Mouse (Mus musculus): Measurements from ENCODE around the gene Cobll1. TPM values are rescaled to one million over a fixed set of nuclear protein-coding genes. Genes with fewer than 3 reads are reported as not detected.

Cobll1 gene
- polyA plus RNA-seq, 1 experiment from 2014 or later: 3.3 TPM

GRCm38 (mm10) chr2:65226494-65226893 lies 12.7 kb downstream of the Cobll1 start:
- H3K4me3 ChIP-seq (ENCODE audit: low read depth, low read length): no peak overlapping the region
- H3K27ac ChIP-seq (ENCODE audit: low read length): no peak overlapping the region
- no peaks in the 10 kb centered on the region for H3K4me1 ChIP-seq (ENCODE audit: control insufficient read depth, insufficient read depth, low read length)
- 88% methylated on average over 4 of the region's 4 CpGs for WGBS
- H3K9ac ChIP-seq (ENCODE audit: low read depth, low read length): no peak overlapping the region
- no peaks in the 10 kb centered on the region for H3K27me3 ChIP-seq (ENCODE audit: control insufficient read depth, insufficient read depth, low read depth, low read length)
- H3K36me3 ChIP-seq (ENCODE audit: control insufficient read depth, insufficient read depth, low read length): no peaks in the 10 kb centered on the region
- no peaks in the 10 kb centered on the region for H3K9me3 ChIP-seq (replicated peaks; ENCODE audit: control insufficient read depth, low read length, poor library complexity, severe bottlenecking)
- no peak overlapping the region for H3K4me2 ChIP-seq (ENCODE audit: low read length)
- no peak for ATAC-seq

- H3K27me3 ChIP-seq (ENCODE audit: control insufficient read depth, insufficient read depth, low read depth, low read length): no peaks in the 10 kb centered on the region
- no peaks in the 10 kb centered on the region for H3K9me3 ChIP-seq (replicated peaks; ENCODE audit: control insufficient read depth, low read length, poor library complexity, severe bottlenecking)
- WGBS: 84% methylated on average over 12 of the region's 12 CpGs
- no peak overlapping the region for H3K4me3 ChIP-seq (ENCODE audit: low read depth, low read length)
- H3K27ac ChIP-seq (ENCODE audit: low read length): no peak overlapping the region
- no peak overlapping the region for H3K9ac ChIP-seq (ENCODE audit: low read depth, low read length)
- no peaks in the 10 kb centered on the region for H3K36me3 ChIP-seq (ENCODE audit: control insufficient read depth, insufficient read depth, low read length)
- no peak overlapping the region for H3K4me2 ChIP-seq (ENCODE audit: low read length)
- no peak for ATAC-seq
- H3K4me1 ChIP-seq (ENCODE audit: control insufficient read depth, insufficient read depth, low read length): no peaks in the 10 kb centered on the region
These were observed 15.1 kb downstream of the Cobll1 start for GRCm38 (mm10) chr2:65223956-65224735.

- Histone ChIP-seq H3K27me3 (ENCODE audit: control insufficient read depth, insufficient read depth, low read depth, low read length) (no peaks in the 10 kb centered on the region), H3K9me3 (replicated peaks; ENCODE audit: control insufficient read depth, low read length, poor library complexity, severe bottlenecking) (no peaks in the 10 kb centered on the region), H3K27ac (ENCODE audit: low read length) (no peak overlapping the region), H3K4me1 (ENCODE audit: control insufficient read depth, insufficient read depth, low read length) (no peaks in the 10 kb centered on the region), H3K4me3 (ENCODE audit: low read depth, low read length) (no peak overlapping the region), H3K4me2 (ENCODE audit: low read length) (no peak overlapping the region), H3K9ac (ENCODE audit: low read depth, low read length) (no peak overlapping the region), H3K36me3 (ENCODE audit: control insufficient read depth, insufficient read depth, low read length) (no peaks in the 10 kb centered on the region)
- ATAC-seq: no peak
- WGBS: 74% methylated on average over 8 of the region's 8 CpGs
These were observed 16.2 kb downstream of the Cobll1 start for GRCm38 (mm10) chr2:65223012-65223411.

GRCm38 (mm10) chr2:65221646-65222045 lies 17.6 kb downstream of the Cobll1 start:
- Histone ChIP-seq H3K9me3 (replicated peaks; ENCODE audit: control insufficient read depth, low read length, poor library complexity, severe bottlenecking) (no peaks in the 10 kb centered on the region), H3K27me3 (ENCODE audit: control insufficient read depth, insufficient read depth, low read depth, low read length) (no peaks in the 10 kb centered on the region), H3K36me3 (ENCODE audit: control insufficient read depth, insufficient read depth, low read length) (no peaks in the 10 kb centered on the region), H3K4me2 (ENCODE audit: low read length) (no peak overlapping the region), H3K4me1 (ENCODE audit: control insufficient read depth, insufficient read depth, low read length) (no peaks in the 10 kb centered on the region), H3K9ac (ENCODE audit: low read depth, low read length) (no peak overlapping the region), H3K27ac (ENCODE audit: low read length) (no peak overlapping the region), H3K4me3 (ENCODE audit: low read depth, low read length) (no peak overlapping the region)
- WGBS: 84% methylated on average over 2 of the region's 2 CpGs
- no peak; the same call in 1 of the 2 replicates for ATAC-seq

- ATAC-seq: no peak
- Histone ChIP-seq H3K4me3 (ENCODE audit: low read depth, low read length) (no peak overlapping the region), H3K27me3 (ENCODE audit: control insufficient read depth, insufficient read depth, low read depth, low read length) (no peaks in the 10 kb centered on the region), H3K9ac (ENCODE audit: low read depth, low read length) (no peak overlapping the region), H3K27ac (ENCODE audit: low read length) (no peak overlapping the region), H3K36me3 (ENCODE audit: control insufficient read depth, insufficient read depth, low read length) (no peaks in the 10 kb centered on the region), H3K9me3 (replicated peaks; ENCODE audit: control insufficient read depth, low read length, poor library complexity, severe bottlenecking) (no peaks in the 10 kb centered on the region), H3K4me1 (ENCODE audit: control insufficient read depth, insufficient read depth, low read length) (no peaks in the 10 kb centered on the region), H3K4me2 (ENCODE audit: low read length) (no peak overlapping the region)
- 88% methylated on average over 1 of the region's 1 CpGs for WGBS
These were observed 18.6 kb downstream of the Cobll1 start for GRCm38 (mm10) chr2:65220563-65220962.

- WGBS: 81% methylated on average over 11 of the region's 11 CpGs
- ATAC-seq: no peak
- Histone ChIP-seq H3K9me3 (replicated peaks; ENCODE audit: control insufficient read depth, low read length, poor library complexity, severe bottlenecking) (no peaks in the 10 kb centered on the region), H3K27ac (ENCODE audit: low read length) (no peak overlapping the region), H3K9ac (ENCODE audit: low read depth, low read length) (no peak overlapping the region), H3K36me3 (ENCODE audit: control insufficient read depth, insufficient read depth, low read length) (no peaks in the 10 kb centered on the region), H3K27me3 (ENCODE audit: control insufficient read depth, insufficient read depth, low read depth, low read length) (no peaks in the 10 kb centered on the region), H3K4me3 (ENCODE audit: low read depth, low read length) (no peak overlapping the region), H3K4me2 (ENCODE audit: low read length) (no peak overlapping the region), H3K4me1 (ENCODE audit: control insufficient read depth, insufficient read depth, low read length) (no peaks in the 10 kb centered on the region)
These were observed 19.6 kb downstream of the Cobll1 start for GRCm38 (mm10) chr2:65219375-65220135.

GRCm38 (mm10) chr2:65218318-65218717 lies 20.9 kb downstream of the Cobll1 start:
- ATAC-seq: no peak
- Histone ChIP-seq H3K9ac (ENCODE audit: low read depth, low read length) (no peak overlapping the region), H3K27ac (ENCODE audit: low read length) (no peak overlapping the region), H3K4me1 (ENCODE audit: control insufficient read depth, insufficient read depth, low read length) (no peaks in the 10 kb centered on the region), H3K9me3 (replicated peaks; ENCODE audit: control insufficient read depth, low read length, poor library complexity, severe bottlenecking) (no peaks in the 10 kb centered on the region), H3K4me3 (ENCODE audit: low read depth, low read length) (no peak overlapping the region), H3K36me3 (ENCODE audit: control insufficient read depth, insufficient read depth, low read length) (no peaks in the 10 kb centered on the region), H3K27me3 (ENCODE audit: control insufficient read depth, insufficient read depth, low read depth, low read length) (no peaks in the 10 kb centered on the region), H3K4me2 (ENCODE audit: low read length) (no peak overlapping the region)
- 81% methylated on average over 9 of the region's 9 CpGs for WGBS

GRCm38 (mm10) chr2:65217677-65218076 lies 21.5 kb downstream of the Cobll1 start:
- no peaks in the 10 kb centered on the region for H3K27me3 ChIP-seq (ENCODE audit: control insufficient read depth, insufficient read depth, low read depth, low read length)
- ATAC-seq: no peak
- H3K4me1 ChIP-seq (ENCODE audit: control insufficient read depth, insufficient read depth, low read length): no peaks in the 10 kb centered on the region
- no peaks in the 10 kb centered on the region for H3K36me3 ChIP-seq (ENCODE audit: control insufficient read depth, insufficient read depth, low read length)
- no peak overlapping the region for H3K27ac ChIP-seq (ENCODE audit: low read length)
- no peaks in the 10 kb centered on the region for H3K9me3 ChIP-seq (replicated peaks; ENCODE audit: control insufficient read depth, low read length, poor library complexity, severe bottlenecking)
- H3K9ac ChIP-seq (ENCODE audit: low read depth, low read length): no peak overlapping the region
- 95% methylated on average over 6 of the region's 6 CpGs for WGBS
- no peak overlapping the region for H3K4me2 ChIP-seq (ENCODE audit: low read length)
- no peak overlapping the region for H3K4me3 ChIP-seq (ENCODE audit: low read depth, low read length)

GRCm38 (mm10) chr2:65216163-65216562 lies 23.0 kb downstream of the Cobll1 start:
- H3K9me3 ChIP-seq (replicated peaks; ENCODE audit: control insufficient read depth, low read length, poor library complexity, severe bottlenecking): no peaks in the 10 kb centered on the region
- H3K36me3 ChIP-seq (ENCODE audit: control insufficient read depth, insufficient read depth, low read length): no peaks in the 10 kb centered on the region
- H3K9ac ChIP-seq (ENCODE audit: low read depth, low read length): no peak overlapping the region
- no peaks in the 10 kb centered on the region for H3K27me3 ChIP-seq (ENCODE audit: control insufficient read depth, insufficient read depth, low read depth, low read length)
- H3K4me2 ChIP-seq (ENCODE audit: low read length): no peak overlapping the region
- no peak for ATAC-seq
- H3K4me1 ChIP-seq (ENCODE audit: control insufficient read depth, insufficient read depth, low read length): no peaks in the 10 kb centered on the region
- H3K4me3 ChIP-seq (ENCODE audit: low read depth, low read length): no peak overlapping the region
- H3K27ac ChIP-seq (ENCODE audit: low read length): no peak overlapping the region

Data from midbrain, embryonic 16.5 days (tissue).